Mouse (Mus musculus) kidney, embryonic 15.5 days (tissue): Measurements from ENCODE around the gene Igtp. TPM values are rescaled to one million over a fixed set of nuclear protein-coding genes. Genes with fewer than 3 reads are reported as not detected.
"Not testable (repeated sequence)": the region's sequence is repeated elsewhere in the genome, so short reads cannot be mapped to it uniquely, and the experiment has no call there.

Experiments used
- ATAC-seq: fragments of 200-750 bp; cut with Nextera tagmentation; replicated peaks from 2 replicates; pipeline ENCODE4 v1.8.0; 2017; ENCODE audit warnings: moderate TSS enrichment; ENCODE audit not compliant: low FRiP score
- H3K27ac ChIP-seq: fragments of 300-500 bp; sonication (generic); 2 replicates; pipeline ENCODE4 v1.5.1; 2015; ENCODE audit warnings: mild to moderate bottlenecking, inconsistent platforms
- H3K27me3 ChIP-seq: fragments of 300-500 bp; sonication (generic); 2 replicates; pipeline ENCODE4 v1.6.1; 2015; ENCODE audit warnings: inconsistent platforms
- H3K36me3 ChIP-seq: fragments of 300-500 bp; sonication (generic); 2 replicates; pipeline ENCODE4 v1.6.1; 2015; ENCODE audit warnings: inconsistent platforms
- H3K4me1 ChIP-seq: fragments of 300-500 bp; sonication (generic); 2 replicates; pipeline ENCODE4 v1.6.1; 2015; ENCODE audit warnings: inconsistent platforms
- H3K4me2 ChIP-seq: fragments of 300-500 bp; sonication (generic); 2 replicates; pipeline ENCODE4 v1.6.1; 2015; ENCODE audit warnings: moderate library complexity, mild to moderate bottlenecking, inconsistent platforms
- H3K4me3 ChIP-seq: fragments of 300-500 bp; sonication (generic); replicated peaks from 2 replicates; pipeline ENCODE4 v1.5.1; 2015; ENCODE audit warnings: mild to moderate bottlenecking, inconsistent platforms
- H3K9ac ChIP-seq: fragments of 300-500 bp; sonication (generic); 2 replicates; pipeline ENCODE4 v1.6.1; 2015; ENCODE audit warnings: mild to moderate bottlenecking, inconsistent platforms
- H3K9me3 ChIP-seq: fragments of 300-500 bp; sonication (generic); replicated peaks from 2 replicates; pipeline ENCODE4 v1.6.1; 2016; ENCODE audit warnings: inconsistent platforms
- WGBS: fragments of 180-500 bp; shearing (Covaris S2); methylation state at CpG from one replicate; pipeline ENCODE4 v1.1.7; 2015; ENCODE audit warnings: mixed read lengths; 5-methylcytosine and 5-hydroxymethylcytosine counted together
- polyA plus RNA-seq: library from polyadenylated mRNA; unstranded; fragments of >200 nt; fragmentation: Nextera tagmentation; extraction: Ambion mirVana; gene quantifications from 2 replicates; pipeline ENCODE4 v1.2.1, GENCODE M21; 2015

Gene Igtp
- 4.5 and 4.6 TPM in 2 replicates for polyA plus RNA-seq

- Histone ChIP-seq H3K4me2 (peak within 1 kb of the TSS; percentile 62), H3K27ac (peak within 1 kb of the TSS; percentile 74; the same call in 1 of the 2 replicates), H3K4me3 (peak within 1 kb of the TSS; percentile 69), H3K9ac (peak within 1 kb of the TSS; percentile 43)
- not testable (repeated sequence) for H3K27me3 ChIP-seq, H3K36me3 ChIP-seq, H3K4me1 ChIP-seq, H3K9me3 ChIP-seq
- WGBS: 7% methylated on average over 14 of the region's 15 CpGs
- ATAC-seq: peak; percentile 93
These were observed at the start of gene Igtp, which contains the start of gene Irgm2 for GRCm38 (mm10) chr11:58199229-58200037. Gene Igtp, plus strand, starts transcription at chr11:58199556. Gene Irgm2, plus strand, starts transcription at chr11:58199618.

DNA sequence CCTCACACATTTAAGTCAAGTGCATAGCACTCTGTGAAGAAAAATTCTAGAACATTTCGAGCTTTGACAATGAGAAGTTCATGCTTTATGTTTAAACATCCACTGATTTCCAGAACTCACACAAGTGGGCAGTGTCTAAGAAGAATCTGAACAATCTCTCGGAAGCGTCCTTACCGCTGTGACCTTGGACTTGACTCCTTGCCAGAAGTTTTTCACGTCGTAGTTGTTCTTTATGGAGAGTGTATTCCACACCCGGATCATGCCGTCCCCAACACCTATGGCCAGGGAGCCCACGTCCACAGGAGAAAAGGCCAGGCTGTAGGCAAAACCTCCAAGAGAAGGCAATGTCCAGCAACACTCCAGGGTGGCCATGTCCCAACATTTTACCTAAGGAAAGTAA, 43.9 kb upstream of the Igtp start:
- WGBS: 87% methylated on average over 9 of the region's 9 CpGs
- no peak for ATAC-seq
- H3K27ac ChIP-seq: no peak overlapping the region
- H3K4me1 ChIP-seq: no peaks in the 10 kb centered on the region
- no peak overlapping the region for H3K4me3 ChIP-seq
- peaks cover 91% of the 10 kb centered on the region for H3K36me3 ChIP-seq
- no peak overlapping the region for H3K4me2 ChIP-seq
- no peaks in the 10 kb centered on the region for H3K9me3 ChIP-seq
- no peak overlapping the region for H3K9ac ChIP-seq
- H3K27me3 ChIP-seq: no peaks in the 10 kb centered on the region

GRCm38 (mm10) chr11:58156871-58157270, 42.5 kb upstream of the Igtp start:
- 63% methylated on average over 3 of the region's 3 CpGs for WGBS
- Histone ChIP-seq H3K36me3 (peaks cover 93% of the 10 kb centered on the region), H3K27ac (no peak overlapping the region)

GRCm38 (mm10) chr11:58165072-58165471, 34.3 kb upstream of the Igtp start:
- Histone ChIP-seq H3K4me2 (no peak overlapping the region), H3K9me3 (no peaks in the 10 kb centered on the region; the same call in 1 of the 2 replicates), H3K4me3 (no peak overlapping the region), H3K4me1 (peaks cover 9% of the 10 kb centered on the region), H3K27ac (no peak overlapping the region), H3K9ac (no peak overlapping the region), H3K27me3 (no peaks in the 10 kb centered on the region), H3K36me3 (peaks cover 65% of the 10 kb centered on the region)
- no peak for ATAC-seq
- WGBS: 94% methylated on average over 2 of the region's 2 CpGs

More at GRCm38 (mm10) chr11:58156871-58157270, 42.5 kb upstream of the Igtp start:
- Histone ChIP-seq H3K27me3 (no peaks in the 10 kb centered on the region), H3K4me1 (no peaks in the 10 kb centered on the region), H3K4me2 (no peak overlapping the region), H3K9ac (no peak overlapping the region), H3K9me3 (no peaks in the 10 kb centered on the region), H3K4me3 (no peak overlapping the region)
- no peak for ATAC-seq

DNA sequence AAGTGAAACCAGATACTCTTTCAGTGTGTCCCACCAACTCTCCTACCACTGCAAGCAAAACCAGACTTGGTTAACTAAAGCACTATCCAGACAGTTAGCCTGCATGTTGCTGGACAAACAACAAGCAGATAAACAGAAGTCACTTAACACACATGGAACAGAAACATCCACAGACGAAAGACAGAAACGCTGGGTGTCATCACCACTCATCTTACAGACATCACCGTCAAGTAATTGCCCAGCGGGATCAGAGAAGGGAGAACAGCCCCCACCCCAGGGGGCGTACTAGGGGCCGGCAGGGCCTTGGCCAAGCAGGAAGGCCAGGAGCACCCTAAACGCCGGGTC, 31.6 kb upstream of the Igtp start:
- Histone ChIP-seq H3K9me3 (no peaks in the 10 kb centered on the region; the same call in 1 of the 2 replicates), H3K27ac (peak overlapping the region; percentile 66), H3K4me3 (peak overlapping the region; percentile 80), H3K9ac (peak overlapping the region; percentile 68), H3K27me3 (no peaks in the 10 kb centered on the region), H3K4me2 (peak overlapping the region; percentile 76), H3K36me3 (peaks cover 41% of the 10 kb centered on the region), H3K4me1 (peaks cover 20% of the 10 kb centered on the region)
- under 1% methylated on average over 8 of the region's 8 CpGs for WGBS
- no peak for ATAC-seq

- WGBS: 2% methylated on average over 71 of the region's 71 CpGs
- H3K9ac ChIP-seq: peak within 1 kb of the TSS; percentile 68
- H3K27me3 ChIP-seq: no peaks in the 10 kb centered on the region
- peaks cover 41% of the 10 kb centered on the region for H3K36me3 ChIP-seq
- H3K27ac ChIP-seq: peak within 1 kb of the TSS; percentile 66
- H3K4me1 ChIP-seq: peaks cover 23% of the 10 kb centered on the region
- H3K4me3 ChIP-seq: peak within 1 kb of the TSS; percentile 80
- H3K4me2 ChIP-seq: peak within 1 kb of the TSS; percentile 76
- no peaks in the 10 kb centered on the region; the same call in 1 of the 2 replicates for H3K9me3 ChIP-seq
- ATAC-seq: peak; percentile 87
These were observed 31.0 kb upstream of the Igtp start, which contains the start of gene Gemin5 for GRCm38 (mm10) chr11:58168167-58168915. Gene Gemin5, minus strand, starts transcription at chr11:58168539.

- H3K27ac ChIP-seq: no peak overlapping the region
- WGBS: 74% methylated on average over 4 of the region's 4 CpGs
- no peak overlapping the region for H3K9ac ChIP-seq
- no peaks in the 10 kb centered on the region for H3K27me3 ChIP-seq
- no peak overlapping the region for H3K4me3 ChIP-seq
- no peak overlapping the region for H3K4me2 ChIP-seq
- peaks cover 41% of the 10 kb centered on the region for H3K36me3 ChIP-seq
- no peaks in the 10 kb centered on the region; the same call in 1 of the 2 replicates for H3K9me3 ChIP-seq
- no peak for ATAC-seq
- peaks cover 23% of the 10 kb centered on the region for H3K4me1 ChIP-seq
These were observed 29.7 kb upstream of the Igtp start for GRCm38 (mm10) chr11:58169666-58170065.

GRCm38 (mm10) chr11:58171459-58172091, 27.8 kb upstream of the Igtp start, which contains the start of gene Mrpl22:
Gene Mrpl22, plus strand, starts transcription at chr11:58171661.
- H3K27ac ChIP-seq: peak within 1 kb of the TSS; percentile 74
- no peaks in the 10 kb centered on the region for H3K9me3 ChIP-seq
- H3K27me3 ChIP-seq: no peaks in the 10 kb centered on the region
- peak within 1 kb of the TSS; percentile 73 for H3K4me2 ChIP-seq
- ATAC-seq: peak; percentile 82
- peak within 1 kb of the TSS; percentile 66 for H3K4me3 ChIP-seq
- WGBS: under 1% methylated on average over 34 of the region's 34 CpGs
- peaks cover 41% of the 10 kb centered on the region for H3K36me3 ChIP-seq
- peak within 1 kb of the TSS; percentile 69 for H3K9ac ChIP-seq
- H3K4me1 ChIP-seq: peaks cover 23% of the 10 kb centered on the region

DNA sequence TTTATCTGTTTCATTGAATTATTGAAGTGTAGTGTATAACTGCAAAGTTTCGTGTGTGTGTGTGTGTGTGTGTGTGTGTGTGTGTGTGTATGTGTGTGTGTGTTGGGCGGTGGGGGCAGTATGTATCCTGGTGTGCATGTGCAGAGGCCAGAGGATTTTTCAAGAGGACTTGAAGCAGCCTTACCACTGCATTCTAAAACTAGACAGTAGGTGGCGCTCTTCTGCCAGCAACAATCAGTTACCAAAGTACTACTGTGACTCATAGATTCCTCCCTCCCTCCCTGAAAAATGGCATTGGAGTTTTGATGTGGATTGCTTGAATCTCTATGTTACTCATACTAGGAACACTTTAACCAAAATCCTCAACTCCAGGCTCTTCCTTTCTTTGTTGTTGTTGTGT, 19.8 kb upstream of the Igtp start:
- H3K4me2 ChIP-seq: no peak overlapping the region
- peaks cover 57% of the 10 kb centered on the region for H3K36me3 ChIP-seq
- 0 out of 2 replicates have a peak, but pooled peaks have one; percentile 52 for ATAC-seq
- no peak overlapping the region for H3K27ac ChIP-seq
- H3K9ac ChIP-seq: no peak overlapping the region
- no peaks in the 10 kb centered on the region for H3K4me1 ChIP-seq
- H3K9me3 ChIP-seq: no peaks in the 10 kb centered on the region
- no peaks in the 10 kb centered on the region for H3K27me3 ChIP-seq
- no peak overlapping the region for H3K4me3 ChIP-seq
- WGBS: 36% methylated on average over 3 of the region's 3 CpGs

- H3K27me3 ChIP-seq, H3K27ac ChIP-seq, H3K4me3 ChIP-seq, H3K4me1 ChIP-seq, ATAC-seq, H3K9ac ChIP-seq, H3K4me2 ChIP-seq, H3K9me3 ChIP-seq: not testable (repeated sequence)
- 93% methylated on average over 6 of the region's 6 CpGs for WGBS
- H3K36me3 ChIP-seq: peaks cover 53% of the 10 kb centered on the region
These were observed 19.4 kb upstream of the Igtp start for GRCm38 (mm10) chr11:58179986-58180385.

DNA sequence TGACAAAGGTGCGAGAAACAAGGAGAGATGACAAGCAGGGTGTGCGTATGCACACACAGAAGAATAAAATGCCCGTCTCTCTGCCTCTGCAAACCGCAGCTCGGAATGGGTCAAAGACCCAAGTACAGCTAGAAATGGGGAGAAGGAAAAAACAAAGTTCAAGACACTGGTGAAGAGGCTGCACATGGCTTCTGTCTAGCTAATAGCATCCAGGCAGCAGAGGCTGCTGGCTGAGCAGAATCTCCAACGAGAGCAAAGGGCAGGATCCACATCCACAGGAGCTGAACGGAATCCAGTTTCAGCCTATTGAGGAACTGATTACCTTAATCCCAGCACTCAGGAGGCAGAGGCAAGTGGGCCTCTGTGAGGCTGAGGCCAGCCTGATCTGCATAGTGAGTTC, 18.6 kb upstream of the Igtp start:
- no peak for ATAC-seq
- Histone ChIP-seq H3K27ac (no peak overlapping the region), H3K9ac (no peak overlapping the region), H3K9me3 (no peaks in the 10 kb centered on the region), H3K27me3 (no peaks in the 10 kb centered on the region), H3K36me3 (peaks cover 45% of the 10 kb centered on the region), H3K4me3 (no peak overlapping the region), H3K4me1 (no peaks in the 10 kb centered on the region), H3K4me2 (no peak overlapping the region)
- 91% methylated on average over 7 of the region's 7 CpGs for WGBS
